Mouse (Mus musculus): ENCODE measurements around the gene Atxn7l3b.
"Not testable (repeated sequence)": the region's sequence is repeated elsewhere in the genome, so short reads cannot be mapped to it uniquely, and the experiment has no call there.

The Atxn7l3b gene

DNA sequence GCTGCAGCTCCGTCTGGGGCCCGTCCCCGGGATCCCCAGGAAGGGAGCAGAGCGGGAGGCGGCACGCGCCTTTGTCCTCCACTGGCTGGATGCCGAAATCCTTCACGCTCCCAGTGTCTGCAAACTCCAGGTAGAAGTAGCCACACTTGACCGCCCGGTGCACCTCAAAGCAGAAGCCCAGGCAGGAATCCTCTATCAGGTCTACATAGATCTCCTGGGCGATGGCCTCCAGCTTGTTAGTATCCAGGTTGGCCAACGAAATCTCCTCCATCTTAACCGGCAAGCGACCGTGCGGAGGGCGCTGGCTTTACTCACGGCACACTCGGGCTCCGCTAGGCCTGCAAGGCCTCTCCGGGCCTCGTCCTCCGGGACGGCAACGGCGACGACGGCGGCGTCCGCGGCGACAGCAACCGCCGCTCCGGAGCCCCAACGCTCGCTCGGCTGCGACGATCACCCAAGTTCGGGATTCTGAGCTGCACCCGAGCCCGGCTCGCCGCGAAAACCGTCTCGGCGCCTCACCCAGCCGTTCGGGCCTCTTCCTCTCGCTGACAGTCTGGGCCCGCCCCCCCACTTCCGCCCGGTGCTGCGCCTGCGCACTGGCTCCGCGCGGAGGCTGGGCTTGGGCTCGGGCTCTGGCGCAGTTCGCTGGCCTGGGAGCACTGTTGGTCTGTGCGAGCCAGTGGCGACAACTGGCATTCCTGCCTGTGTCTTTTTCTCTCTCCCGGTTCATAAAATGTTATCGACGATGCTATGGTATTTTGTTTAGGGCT lies at the start of gene Atxn7l3b:
Gene Atxn7l3b (minus strand): TSS at position 550 of the 770 bp plus-strand sequence.
- peak; percentile 97 to 98 for DNase-seq

- no peak for DNase-seq
Measured at GRCm38 (mm10) chr10:112977586-112977985, 48.8 kb upstream of the Atxn7l3b start.

GRCm38 (mm10) chr10:112973286-112974026 lies 44.7 kb upstream of the Atxn7l3b start:
- DNase-seq = no peak

GRCm38 (mm10) chr10:112970002-112970589 lies 41.3 kb upstream of the Atxn7l3b start:
- no peak for DNase-seq

DNA sequence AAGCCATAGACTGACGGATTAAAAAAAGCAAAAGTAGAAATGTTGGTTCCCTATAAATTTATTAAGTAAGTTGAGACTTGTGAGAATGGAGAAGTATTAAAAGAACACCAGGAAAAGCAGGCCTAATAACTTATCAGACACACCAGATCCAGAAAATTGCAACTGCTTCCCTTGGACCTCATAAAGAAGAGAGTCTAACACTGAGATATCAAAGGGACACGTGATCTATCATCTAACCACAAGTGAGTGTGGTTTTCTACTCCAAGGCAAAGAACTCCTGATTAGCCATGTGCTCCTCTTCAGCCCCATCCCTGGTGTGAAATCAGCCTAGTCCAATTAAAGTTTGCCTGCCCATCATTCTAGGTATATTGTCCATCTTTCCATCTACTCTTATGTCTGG lies 38.8 kb upstream of the Atxn7l3b start:
- no peak for DNase-seq

GRCm38 (mm10) chr10:112962216-112962615 lies 33.4 kb upstream of the Atxn7l3b start:
- not testable (repeated sequence) for DNase-seq

DNA sequence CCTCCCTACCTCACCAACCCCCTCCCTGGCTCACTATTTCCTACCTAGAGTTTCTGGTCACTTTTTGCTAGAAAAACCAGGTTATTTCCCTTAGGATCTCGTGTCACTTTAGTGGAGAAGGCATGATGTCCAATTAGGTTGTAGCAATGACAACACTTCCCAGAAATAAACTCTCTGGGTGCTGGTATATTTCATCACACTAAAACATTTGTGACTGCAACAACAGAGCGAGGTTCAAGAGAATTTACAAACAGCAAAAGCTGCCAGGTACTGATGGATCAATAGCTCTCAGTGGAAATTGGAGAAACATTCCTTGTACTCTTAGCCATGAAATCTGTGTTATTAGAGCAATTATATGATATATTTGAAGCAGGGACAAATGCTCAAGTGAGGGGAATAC lies 25.3 kb upstream of the Atxn7l3b start:
- no peak for DNase-seq

DNA sequence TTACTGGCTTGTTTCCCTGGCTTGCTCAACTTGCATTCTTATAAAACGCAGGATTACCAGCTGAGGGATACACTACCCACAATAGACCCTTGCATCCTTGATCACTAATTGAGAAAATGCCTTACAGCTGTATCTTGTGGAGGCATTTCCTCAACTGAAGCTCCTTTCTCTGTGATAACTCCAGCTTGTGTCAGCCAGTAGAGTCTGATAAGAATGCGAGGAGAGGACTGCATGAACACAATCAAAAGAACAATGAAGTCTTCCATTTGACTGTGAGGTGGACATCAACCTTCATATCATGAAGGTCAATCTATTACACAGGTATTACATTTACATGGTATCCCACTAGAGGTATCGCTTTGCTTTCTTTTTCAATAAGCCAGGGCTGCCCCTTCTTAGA lies 19.7 kb upstream of the Atxn7l3b start:
- DNase-seq = no peak

DNA sequence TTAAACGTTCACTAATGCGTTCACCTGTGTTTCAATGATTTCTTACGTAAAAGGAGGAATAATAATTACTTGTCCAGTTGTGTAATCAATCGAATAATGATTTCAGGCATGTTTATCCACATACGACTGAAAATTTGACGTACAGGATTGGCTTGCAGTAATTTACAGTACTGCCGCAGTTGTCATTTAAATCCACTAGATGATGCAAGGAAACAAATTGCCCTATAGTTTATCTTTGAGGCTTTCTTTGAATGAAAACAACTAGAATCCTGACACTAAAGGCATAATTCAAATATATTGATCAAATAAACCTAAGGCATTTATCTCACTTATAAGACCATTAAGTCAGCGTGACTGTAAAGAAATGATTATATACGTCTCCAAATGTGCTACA lies 418 bp upstream of the Atxn7l3b start:
- DNase-seq = no peak

DNA sequence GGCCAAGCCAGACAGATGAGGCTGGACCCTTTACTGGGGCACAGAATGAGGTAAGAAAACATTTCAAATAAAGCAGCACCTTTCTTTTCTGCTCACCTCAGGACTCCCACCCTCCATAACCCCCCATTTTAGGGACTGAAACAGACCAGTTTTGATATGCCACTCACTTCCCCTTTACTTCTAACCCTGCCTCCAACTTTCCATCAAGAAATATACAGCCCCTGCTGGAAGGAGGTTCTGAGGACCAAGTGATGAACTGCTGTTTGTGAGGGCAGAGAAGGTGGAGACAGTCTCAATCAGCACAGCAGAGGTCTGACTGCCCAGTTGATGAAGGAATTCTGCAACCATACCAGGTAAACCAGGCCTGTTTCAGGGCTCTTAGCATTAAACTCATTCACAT lies 1.8 kb downstream of the Atxn7l3b start:
- no peak for DNase-seq

DNA sequence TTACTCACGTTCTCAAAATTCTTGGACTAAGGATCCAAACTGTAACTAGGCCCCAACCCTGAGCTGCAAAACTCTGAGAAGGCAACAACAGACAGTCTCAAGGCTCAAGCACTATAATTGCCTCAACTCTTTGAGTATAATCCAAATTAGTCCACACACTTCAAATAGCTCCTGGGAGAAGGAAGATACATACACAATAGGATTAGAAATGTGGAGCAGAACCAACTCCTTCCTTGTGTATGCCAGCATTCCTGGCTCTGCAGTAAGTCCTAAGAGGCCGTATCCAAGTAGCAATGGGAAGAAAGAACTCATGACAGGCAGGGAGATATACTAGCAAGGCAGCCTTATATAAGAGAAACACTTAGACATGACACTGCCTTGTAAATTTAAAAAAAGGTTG lies 2.5 kb downstream of the Atxn7l3b start:
- DNase-seq = no peak

DNA sequence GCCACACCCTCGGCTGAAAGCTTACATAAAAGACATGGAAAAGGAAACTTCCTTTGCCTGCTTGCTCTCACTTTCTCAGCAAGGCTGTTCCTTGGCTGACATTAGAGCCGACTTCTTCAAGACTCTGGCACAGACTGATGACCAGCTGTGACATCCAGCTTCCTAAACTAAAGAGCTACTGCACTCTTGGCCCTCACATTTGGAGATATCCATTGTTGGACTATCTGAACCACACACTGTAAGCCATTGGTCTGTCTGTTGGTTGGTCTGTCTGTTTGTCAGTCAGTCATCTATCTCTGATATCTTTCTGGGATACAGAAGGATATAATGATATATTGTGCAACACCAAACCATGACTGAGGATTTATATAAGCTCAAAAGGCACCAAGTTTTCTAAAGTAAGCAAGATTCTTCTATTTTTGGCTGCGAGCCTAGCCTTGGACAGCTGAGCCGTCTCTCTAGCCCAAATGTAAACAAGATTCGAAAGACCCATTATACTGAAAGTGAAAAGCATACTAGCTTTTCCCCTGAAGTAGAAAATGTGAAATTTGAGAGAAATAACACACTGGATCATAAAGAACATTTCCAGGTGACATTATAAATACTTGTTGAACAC lies 12.1 kb downstream of the Atxn7l3b start:
- DNase-seq = no peak

DNA sequence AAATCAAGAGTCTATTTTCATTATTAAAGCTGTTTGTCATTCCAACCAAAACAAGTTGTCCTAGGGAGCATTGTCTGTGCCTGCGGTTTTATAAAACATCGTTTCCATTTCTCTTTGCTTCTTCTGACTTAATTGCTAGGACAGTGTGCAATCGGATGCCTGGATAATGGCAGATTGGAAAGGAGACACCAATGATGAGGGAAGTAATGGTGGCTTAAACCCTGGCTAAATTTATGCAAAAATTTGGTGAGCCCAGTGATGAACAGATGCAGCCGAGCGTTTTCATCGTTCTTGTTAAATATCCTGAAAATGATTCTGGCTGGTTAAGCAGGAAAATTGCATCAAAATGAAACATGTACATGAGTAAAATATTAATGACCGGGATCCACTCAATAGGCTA lies 28.6 kb downstream of the Atxn7l3b start:
- DNase-seq = no peak

DNA sequence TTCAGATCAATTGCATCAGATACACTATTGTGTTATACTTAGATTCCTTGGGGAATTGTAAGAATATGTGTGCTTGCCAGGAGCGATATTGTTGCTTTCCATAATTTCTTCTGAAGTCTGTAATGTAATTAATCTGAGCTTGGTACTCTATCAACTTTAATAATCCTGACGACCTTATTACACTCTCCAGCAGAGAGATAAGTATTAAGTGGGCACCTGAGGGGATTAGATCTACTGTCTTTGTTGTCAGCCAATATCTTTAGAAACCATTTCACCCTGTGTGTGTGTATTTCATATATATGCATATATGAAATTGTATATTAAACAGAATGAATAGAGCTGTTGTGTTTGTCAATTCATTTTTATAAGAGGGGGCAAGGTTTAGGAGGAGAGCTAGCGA lies 29.0 kb downstream of the Atxn7l3b start:
- no peak for DNase-seq

DNA sequence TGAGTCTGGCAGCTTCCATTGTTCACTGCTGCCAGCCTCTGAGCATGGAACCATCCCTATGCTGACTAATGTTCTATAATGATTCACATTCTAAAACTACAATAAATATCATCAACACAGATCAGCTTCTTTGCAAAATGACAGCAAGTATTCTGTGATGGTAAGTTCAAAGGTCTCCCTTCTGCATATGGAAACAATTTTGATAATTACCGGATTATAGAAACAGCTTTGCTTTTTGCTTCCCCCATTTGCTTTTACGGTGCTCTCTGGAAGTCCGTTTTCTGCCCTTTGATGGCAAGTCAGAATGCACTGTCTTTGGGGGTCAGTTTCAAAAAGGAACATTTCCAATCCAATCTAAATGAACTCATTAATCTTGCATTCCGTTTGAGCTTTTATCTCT lies 32.2 kb downstream of the Atxn7l3b start:
- DNase-seq = no peak

DNA sequence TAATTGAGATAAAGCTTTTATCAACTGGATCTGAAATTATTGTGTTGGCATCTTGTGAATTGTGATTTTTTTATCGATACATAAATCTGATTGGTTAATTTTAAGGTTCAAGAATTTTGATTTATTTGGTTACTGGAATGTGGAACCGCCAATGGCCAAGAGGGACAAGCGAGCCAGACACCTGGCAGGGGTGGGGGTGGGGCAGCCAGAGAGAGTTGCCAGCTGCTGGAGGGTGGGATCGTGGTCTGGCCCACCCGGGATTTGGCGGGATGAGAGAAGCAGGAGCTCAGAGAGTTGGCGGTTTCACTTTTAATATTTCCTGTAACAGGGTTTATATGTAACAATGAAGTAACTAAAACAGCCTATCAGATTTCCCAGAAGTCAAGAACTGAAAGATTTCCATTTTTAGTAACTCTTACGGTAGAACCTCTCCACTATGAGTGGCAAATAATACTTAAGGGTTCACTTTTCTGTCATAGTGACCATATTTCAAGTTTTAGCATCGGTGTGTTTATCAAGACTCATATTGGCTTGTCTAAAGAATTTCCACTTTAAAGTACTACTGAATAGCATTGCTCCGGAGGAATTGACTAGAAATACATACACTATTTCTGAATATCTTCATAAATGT lies 35.1 kb downstream of the Atxn7l3b start:
- DNase-seq = no peak

DNA sequence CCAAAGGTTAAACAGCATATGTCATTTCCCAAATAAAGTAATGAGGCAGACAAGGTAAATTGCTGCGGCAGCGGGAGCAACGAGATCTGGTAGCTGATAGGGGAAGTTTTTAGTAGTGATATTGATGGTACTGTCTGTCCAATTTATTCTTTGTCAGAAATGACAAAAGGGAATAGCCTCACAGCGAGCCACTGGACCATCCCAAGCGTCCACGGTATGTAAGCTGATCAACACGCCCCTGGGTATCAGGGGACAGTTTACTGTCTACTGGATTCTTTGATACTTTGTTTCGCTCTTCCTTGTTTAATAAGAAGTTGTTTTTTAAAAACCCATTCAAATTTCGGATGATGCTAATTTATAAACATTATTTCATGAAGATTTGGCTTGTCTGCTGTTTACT lies 44.7 kb downstream of the Atxn7l3b start:
- no peak for DNase-seq

- no peak for DNase-seq
Measured at GRCm38 (mm10) chr10:112883688-112884004, 45.2 kb downstream of the Atxn7l3b start.

- DNase-seq = no peak
Measured at GRCm38 (mm10) chr10:112882789-112883687, 45.8 kb downstream of the Atxn7l3b start.

DNA sequence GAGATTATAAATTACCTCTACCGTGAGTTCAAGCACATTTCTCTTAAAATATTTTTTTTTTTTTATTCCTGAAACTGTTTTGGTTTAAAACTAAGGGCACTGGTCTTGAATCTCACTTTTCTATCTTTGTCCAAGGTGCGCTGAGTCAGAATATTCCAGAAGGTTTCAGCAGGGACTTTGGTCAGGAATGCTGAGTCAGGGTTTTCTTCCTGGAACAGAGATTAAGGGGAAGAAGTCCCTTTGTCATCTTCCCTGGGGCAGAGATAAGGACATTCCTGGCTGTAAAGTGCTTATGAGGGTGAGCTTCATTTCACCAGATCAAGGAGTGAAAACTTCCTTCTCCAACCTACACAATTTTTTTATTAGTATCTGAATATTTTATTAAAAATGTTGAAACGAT lies 46.7 kb downstream of the Atxn7l3b start:
- no peak for DNase-seq

- no peak for DNase-seq
Measured at GRCm38 (mm10) chr10:112876655-112877393, 52.0 kb downstream of the Atxn7l3b start.

Measured in lung, postnatal 4 days (tissue).